Mouse (Mus musculus) midbrain, embryonic 10.5 days (tissue): Measurements from ENCODE around the gene Svep1. TPM values are rescaled to one million over a fixed set of nuclear protein-coding genes. Genes with fewer than 3 reads are reported as not detected.

Experiments
- DNase-seq: peaks from one replicate; pipeline ENCODE4 v3.0.0-alpha.2; 2017; ENCODE audit warnings: low spot score
- H3K27ac ChIP-seq: fragments of 300-500 bp; sonication (generic); replicated peaks from 2 replicates; pipeline ENCODE4 v1.5.1; 2016; ENCODE audit warnings: mild to moderate bottlenecking
- H3K27me3 ChIP-seq: fragments of 300-500 bp; sonication (generic); 2 replicates; pipeline ENCODE4 v1.6.1; 2016; ENCODE audit warnings: low read depth, mild to moderate bottlenecking; ENCODE audit not compliant: poor library complexity, severe bottlenecking
- H3K36me3 ChIP-seq: fragments of 300-500 bp; sonication (generic); 2 replicates; pipeline ENCODE4 v1.6.1; 2016; ENCODE audit warnings: mild to moderate bottlenecking, moderate library complexity
- H3K4me1 ChIP-seq: fragments of 300-500 bp; sonication (generic); 2 replicates; pipeline ENCODE4 v1.6.1; 2016
- H3K4me3 ChIP-seq: fragments of 300-500 bp; sonication (generic); 2 replicates; pipeline ENCODE4 v1.5.1; 2016; ENCODE audit warnings: mild to moderate bottlenecking, moderate library complexity
- H3K9me3 ChIP-seq: fragments of 300-500 bp; sonication (generic); replicated peaks from 2 replicates; pipeline ENCODE4 v1.6.1; 2016; ENCODE audit warnings: mild to moderate bottlenecking
- WGBS: fragments of 180-500 bp; shearing (Covaris S2); methylation state at CpG from one replicate; pipeline ENCODE4 v1.1.7; 2016; 5-methylcytosine and 5-hydroxymethylcytosine counted together
- polyA plus RNA-seq: library from polyadenylated mRNA; unstranded; fragments of >200 nt; fragmentation: Nextera tagmentation; extraction: Ambion mirVana; gene quantifications from 2 replicates; pipeline ENCODE4 v1.2.1, GENCODE M21; 2016

Svep1 gene
- polyA plus RNA-seq, 1 experiment from 2014 or later: 1.8 TPM

- Histone ChIP-seq H3K4me1 (no peaks in the 10 kb centered on the region), H3K36me3 (no peaks in the 10 kb centered on the region), H3K4me3 (no peak overlapping the region), H3K9me3 (no peaks in the 10 kb centered on the region), H3K27ac (no peak overlapping the region), H3K27me3 (no peaks in the 10 kb centered on the region)
- DNase-seq: no peak
- WGBS: 85% methylated on average over 7 of the region's 7 CpGs
Observed at GRCm38 (mm10) chr4:58165711-58166110, 40.9 kb downstream of the Svep1 start.

DNA sequence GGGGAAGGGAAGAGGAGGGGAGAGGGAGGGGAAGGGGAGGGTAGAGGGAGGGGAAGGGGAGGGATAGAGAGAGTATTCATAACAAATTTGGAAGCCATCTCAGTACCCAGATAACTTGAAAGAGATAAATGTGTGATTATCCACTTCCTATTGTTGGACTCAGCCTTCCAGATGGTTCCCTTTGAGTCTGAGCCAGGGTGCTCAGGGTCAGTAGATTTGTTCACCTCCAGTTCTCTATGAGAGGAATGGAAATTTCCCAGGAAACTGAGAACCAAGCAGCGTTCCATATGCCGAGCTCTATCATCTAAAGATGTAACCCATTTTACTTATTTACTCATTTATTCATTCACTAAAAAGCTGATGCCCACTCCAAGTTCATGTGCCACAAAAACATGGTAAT lies 44.8 kb downstream of the Svep1 start:
- no peaks in the 10 kb centered on the region for H3K27me3 ChIP-seq
- no peak overlapping the region for H3K27ac ChIP-seq
- H3K36me3 ChIP-seq: no peaks in the 10 kb centered on the region
- H3K9me3 ChIP-seq: no peaks in the 10 kb centered on the region
- no peak for DNase-seq
- H3K4me3 ChIP-seq: no peak overlapping the region
- 90% methylated on average over 2 of the region's 2 CpGs for WGBS
- no peaks in the 10 kb centered on the region for H3K4me1 ChIP-seq

DNA sequence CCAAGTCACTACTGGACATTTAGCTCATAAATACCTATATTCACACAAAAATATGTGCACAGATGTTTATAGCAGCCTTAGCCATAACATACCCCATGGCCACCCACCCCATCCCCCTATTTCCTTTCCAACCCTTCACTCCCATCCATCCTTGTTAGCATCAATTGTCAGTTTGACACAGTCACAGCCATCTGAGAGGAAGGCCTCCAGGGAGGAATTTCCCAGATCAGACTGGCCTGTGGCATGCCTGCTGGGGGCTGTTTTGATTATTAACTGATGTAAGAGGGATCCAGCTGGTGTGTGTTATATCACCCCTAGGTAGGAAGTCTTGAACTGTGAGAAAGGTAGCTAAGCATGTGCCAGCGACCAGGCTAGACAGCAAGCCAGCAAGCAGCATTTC lies 47.1 kb downstream of the Svep1 start:
- Histone ChIP-seq H3K4me3 (no peak overlapping the region), H3K27ac (no peak overlapping the region), H3K27me3 (no peaks in the 10 kb centered on the region), H3K9me3 (no peaks in the 10 kb centered on the region), H3K36me3 (no peaks in the 10 kb centered on the region), H3K4me1 (no peaks in the 10 kb centered on the region)
- WGBS: 66% methylated on average over 1 of the region's 1 CpGs
- DNase-seq: no peak

DNA sequence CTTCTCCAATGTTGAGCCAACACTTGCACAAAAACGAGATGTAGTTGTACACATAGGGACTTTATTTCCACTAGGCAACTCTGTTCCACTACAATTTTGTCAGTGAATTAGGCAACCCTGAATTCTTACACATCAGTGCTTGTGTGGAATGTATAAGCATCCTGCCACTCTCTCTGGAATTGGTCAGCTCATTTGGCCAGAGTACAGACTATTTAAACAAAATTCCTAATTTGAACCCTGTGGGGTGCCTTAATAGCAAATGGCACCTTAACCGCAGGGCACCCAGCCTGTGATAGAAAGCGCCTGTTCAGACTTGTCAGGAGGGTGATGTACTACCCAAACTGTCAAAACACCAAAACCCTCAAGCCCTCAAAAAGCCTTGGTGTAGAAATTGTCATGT lies 56.4 kb downstream of the Svep1 start:
- H3K4me1 ChIP-seq: no peaks in the 10 kb centered on the region
- H3K36me3 ChIP-seq: no peaks in the 10 kb centered on the region
- no peak overlapping the region for H3K27ac ChIP-seq

DNA sequence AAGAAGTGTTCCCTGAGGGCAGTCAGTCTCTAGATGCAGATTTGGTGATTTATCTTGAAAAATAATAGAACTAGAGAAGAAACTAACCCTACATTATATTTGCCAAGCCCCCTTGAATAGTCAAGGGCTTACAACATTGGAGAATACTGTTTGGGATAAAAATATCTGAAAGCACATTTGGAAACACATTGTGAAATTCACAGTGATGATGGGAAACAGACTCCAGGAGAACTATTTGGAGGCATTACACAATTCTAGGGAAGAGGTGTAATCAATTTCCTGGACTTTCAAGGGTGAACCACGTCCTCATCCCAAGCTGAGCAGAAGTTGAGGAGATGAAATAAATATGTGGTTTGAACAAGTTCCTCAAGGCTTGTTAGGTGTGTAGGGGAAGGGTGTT lies 57.5 kb downstream of the Svep1 start:
- DNase-seq: no peak
- no peaks in the 10 kb centered on the region for H3K36me3 ChIP-seq
- peaks cover 3% of the 10 kb centered on the region; the same call in 1 of the 2 replicates for H3K9me3 ChIP-seq
- H3K4me3 ChIP-seq: no peak overlapping the region
- WGBS: 71% methylated on average over 1 of the region's 1 CpGs
- H3K27me3 ChIP-seq: no peaks in the 10 kb centered on the region
- no peaks in the 10 kb centered on the region for H3K4me1 ChIP-seq
- H3K27ac ChIP-seq: no peak overlapping the region

More for the DNA sequence above, 56.4 kb downstream of the Svep1 start:
- H3K4me3 ChIP-seq: no peak overlapping the region
- DNase-seq: no peak
- 79% methylated on average over 3 of the region's 3 CpGs for WGBS
- H3K9me3 ChIP-seq: peaks cover 3% of the 10 kb centered on the region; the same call in 1 of the 2 replicates
- no peaks in the 10 kb centered on the region for H3K27me3 ChIP-seq

- H3K4me1 ChIP-seq: no peaks in the 10 kb centered on the region
- H3K9me3 ChIP-seq: peaks cover 3% of the 10 kb centered on the region; the same call in 1 of the 2 replicates
- H3K27ac ChIP-seq: no peak overlapping the region
- no peaks in the 10 kb centered on the region for H3K27me3 ChIP-seq
- no peak overlapping the region for H3K4me3 ChIP-seq
- no peaks in the 10 kb centered on the region for H3K36me3 ChIP-seq
- DNase-seq: no peak
Observed at GRCm38 (mm10) chr4:58148547-58148946, 58.1 kb downstream of the Svep1 start.

DNA sequence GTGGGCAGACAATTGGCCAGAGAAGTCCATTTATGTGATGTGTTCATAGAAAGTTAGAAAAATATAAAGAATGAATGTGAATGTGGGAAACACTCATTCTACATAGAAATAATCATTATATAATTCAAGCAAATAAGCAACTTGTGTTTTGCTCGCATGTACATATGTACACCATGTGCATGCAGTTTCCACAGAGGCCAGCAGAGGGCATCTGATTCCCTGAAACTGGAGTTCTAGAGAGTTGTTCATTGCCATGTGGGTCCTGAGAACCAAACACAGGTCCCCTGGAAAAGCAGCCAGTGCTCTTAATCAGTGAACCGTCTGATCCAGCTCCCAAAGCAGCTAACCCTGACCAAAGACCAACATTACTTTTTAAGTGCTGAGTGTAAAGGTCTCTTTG lies 60.0 kb downstream of the Svep1 start:
- no peak for DNase-seq
- no peaks in the 10 kb centered on the region for H3K4me1 ChIP-seq
- H3K9me3 ChIP-seq: peaks cover 3% of the 10 kb centered on the region; the same call in 1 of the 2 replicates
- H3K27ac ChIP-seq: no peak overlapping the region
- WGBS: 93% methylated on average over 2 of the region's 2 CpGs
- no peaks in the 10 kb centered on the region for H3K36me3 ChIP-seq
- H3K27me3 ChIP-seq: no peaks in the 10 kb centered on the region
- H3K4me3 ChIP-seq: no peak overlapping the region

DNA sequence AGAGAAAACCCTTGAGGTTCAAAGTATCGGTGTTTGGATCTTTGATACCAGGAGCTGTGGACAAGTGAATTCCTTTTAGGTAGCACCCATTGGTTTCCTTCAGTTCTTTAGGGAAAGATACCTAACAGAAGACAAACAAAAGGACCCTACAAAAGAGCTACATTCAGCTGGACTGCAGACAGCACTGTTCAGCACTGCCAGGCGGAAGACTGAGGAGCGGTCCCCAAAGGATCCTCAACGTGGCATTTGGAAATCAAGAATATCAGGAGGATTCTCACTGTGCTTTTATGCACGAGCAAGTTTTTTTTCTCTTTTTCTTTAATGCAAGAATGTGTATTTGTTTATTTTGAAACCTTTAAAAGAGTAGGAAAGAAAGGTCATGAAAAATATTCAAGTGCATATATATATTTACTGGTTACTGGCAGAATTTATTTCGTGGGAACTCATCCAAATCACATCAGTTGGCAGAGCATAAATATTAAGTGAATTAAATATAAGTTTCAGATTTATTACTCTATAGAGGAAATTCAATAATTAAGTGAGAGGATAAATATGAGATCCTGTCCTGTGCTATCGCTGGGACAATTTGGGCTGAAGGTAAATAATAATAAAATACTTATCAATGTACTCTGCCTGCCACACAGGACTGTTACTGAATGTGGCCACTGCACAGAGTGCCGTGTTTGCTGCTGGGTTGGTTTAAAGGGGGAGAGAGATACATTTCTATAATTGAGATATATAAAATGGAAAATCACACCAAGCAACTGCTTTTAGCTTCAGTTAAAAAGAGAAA lies 66.7 kb downstream of the Svep1 start:
- H3K27ac ChIP-seq: no peak overlapping the region
- H3K4me1 ChIP-seq: no peaks in the 10 kb centered on the region
- 86% methylated on average over 8 of the region's 8 CpGs for WGBS
- H3K9me3 ChIP-seq: no peaks in the 10 kb centered on the region
- H3K36me3 ChIP-seq: no peaks in the 10 kb centered on the region
- H3K27me3 ChIP-seq: no peaks in the 10 kb centered on the region
- no peak overlapping the region for H3K4me3 ChIP-seq
- no peak for DNase-seq

DNA sequence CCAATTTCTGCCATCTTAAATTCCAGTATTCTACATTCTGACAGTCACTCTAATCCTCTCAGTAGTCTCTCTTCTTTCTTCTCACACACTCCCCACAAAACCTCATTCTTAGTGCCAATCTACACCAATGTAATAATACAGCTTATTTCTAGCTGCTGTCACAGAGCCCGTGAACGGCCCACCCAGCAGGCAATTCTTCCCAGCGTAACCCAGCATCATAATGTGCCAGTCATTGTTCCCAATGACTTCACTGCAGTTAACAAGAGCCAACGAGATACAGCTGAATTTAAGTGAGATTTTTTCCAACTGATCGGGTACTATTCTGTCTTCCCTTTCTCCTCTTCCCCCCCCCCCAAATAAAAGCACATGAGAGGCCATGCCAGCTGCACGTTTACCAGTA lies 67.4 kb downstream of the Svep1 start:
- DNase-seq: no peak

DNA sequence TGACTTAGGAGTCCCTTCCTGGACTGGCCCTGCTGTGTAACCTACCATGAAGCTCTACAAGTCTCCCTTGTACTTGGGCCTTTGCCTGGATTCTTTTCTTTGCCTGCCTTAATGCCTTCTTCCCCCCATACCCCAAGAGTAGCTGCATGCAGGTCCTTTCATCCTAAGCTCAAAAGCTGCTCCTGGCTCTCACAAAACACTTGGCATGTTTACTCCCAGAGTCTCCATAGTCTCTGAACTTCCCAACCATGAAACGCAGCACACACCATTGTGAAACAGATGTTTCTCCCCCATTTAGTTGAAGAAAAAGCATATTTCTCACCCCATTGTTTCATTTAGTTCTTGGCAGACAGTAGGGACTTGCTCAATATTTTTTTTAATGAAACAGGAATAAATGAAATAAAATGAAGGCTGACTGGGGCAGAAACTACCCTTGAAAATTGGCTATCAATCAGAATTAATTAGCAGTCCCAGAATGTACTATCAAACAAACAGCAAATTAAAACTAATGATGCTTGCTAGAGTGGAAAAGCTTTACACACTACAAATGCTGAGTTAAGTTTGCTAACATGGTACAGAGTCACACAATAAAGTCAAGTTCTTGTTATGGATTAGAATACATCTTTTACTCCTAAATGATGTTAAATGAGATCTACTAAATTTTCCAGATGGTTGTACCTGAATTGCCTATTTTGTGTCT lies 72.9 kb downstream of the Svep1 start:
- H3K36me3 ChIP-seq: no peaks in the 10 kb centered on the region
- H3K9me3 ChIP-seq: no peaks in the 10 kb centered on the region
- WGBS: 70% methylated on average over 1 of the region's 1 CpGs
- no peaks in the 10 kb centered on the region for H3K4me1 ChIP-seq
- DNase-seq: no peak
- H3K4me3 ChIP-seq: no peak overlapping the region
- H3K27me3 ChIP-seq: no peaks in the 10 kb centered on the region
- H3K27ac ChIP-seq: no peak overlapping the region

More for the DNA sequence above, 67.4 kb downstream of the Svep1 start:
- no peaks in the 10 kb centered on the region for H3K27me3 ChIP-seq
- H3K9me3 ChIP-seq: no peaks in the 10 kb centered on the region
- H3K4me3 ChIP-seq: no peak overlapping the region
- H3K36me3 ChIP-seq: no peaks in the 10 kb centered on the region
- no peak overlapping the region for H3K27ac ChIP-seq
- no peaks in the 10 kb centered on the region for H3K4me1 ChIP-seq
- 81% methylated on average over 6 of the region's 6 CpGs for WGBS

DNA sequence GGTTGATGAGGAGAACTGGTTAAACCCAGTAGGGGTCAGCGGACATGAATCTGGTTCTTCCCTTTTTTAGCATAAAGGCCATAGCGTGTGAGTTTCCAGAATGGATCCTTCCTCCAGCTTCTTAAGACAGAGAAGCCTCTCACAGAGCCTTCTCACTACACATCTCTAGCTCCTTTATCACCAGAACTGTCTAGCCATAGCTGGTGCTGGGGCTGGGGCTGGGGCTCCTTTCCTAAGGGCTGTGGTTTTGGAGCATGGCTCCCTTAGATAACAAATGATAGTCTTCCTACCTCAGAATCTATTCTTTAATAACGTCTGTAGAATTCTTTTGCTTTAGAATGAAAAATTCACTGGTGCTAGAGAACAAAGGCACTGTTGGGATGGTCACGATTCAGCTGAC lies 76.8 kb downstream of the Svep1 start:
- H3K36me3 ChIP-seq: no peaks in the 10 kb centered on the region
- no peaks in the 10 kb centered on the region for H3K27me3 ChIP-seq
- WGBS: 82% methylated on average over 4 of the region's 4 CpGs
- no peak overlapping the region for H3K27ac ChIP-seq
- H3K9me3 ChIP-seq: no peaks in the 10 kb centered on the region
- H3K4me3 ChIP-seq: no peak overlapping the region
- no peaks in the 10 kb centered on the region for H3K4me1 ChIP-seq
- no peak for DNase-seq

DNA sequence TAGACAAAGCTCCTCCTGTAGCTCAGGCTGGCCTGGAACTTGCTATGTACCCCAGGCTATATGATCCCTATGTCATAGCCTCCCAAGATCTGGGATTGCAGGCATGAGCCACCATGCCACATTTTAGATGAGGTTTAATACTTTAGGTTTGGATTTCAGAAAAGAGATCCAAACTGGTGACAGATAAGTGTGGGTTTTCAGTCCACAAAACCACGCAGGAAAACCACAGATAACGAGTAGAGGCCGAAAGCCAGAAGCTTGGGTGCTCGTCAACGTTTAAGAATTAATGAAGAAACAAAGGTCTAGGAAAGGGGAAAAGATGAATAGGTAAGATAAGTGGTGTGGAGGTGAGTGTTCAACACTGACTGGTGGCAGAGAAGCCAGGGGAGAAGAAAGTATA lies 79.6 kb downstream of the Svep1 start:
- WGBS: 87% methylated on average over 5 of the region's 5 CpGs
- no peaks in the 10 kb centered on the region for H3K27me3 ChIP-seq
- no peaks in the 10 kb centered on the region for H3K4me1 ChIP-seq
- no peak for DNase-seq
- H3K9me3 ChIP-seq: no peaks in the 10 kb centered on the region
- H3K4me3 ChIP-seq: no peak overlapping the region
- H3K36me3 ChIP-seq: no peaks in the 10 kb centered on the region
- no peak overlapping the region for H3K27ac ChIP-seq

GRCm38 (mm10) chr4:58115452-58115851 lies 91.2 kb downstream of the Svep1 start:
- no peaks in the 10 kb centered on the region for H3K9me3 ChIP-seq
- DNase-seq: no peak
- no peak overlapping the region for H3K27ac ChIP-seq
- no peaks in the 10 kb centered on the region for H3K27me3 ChIP-seq
- H3K4me3 ChIP-seq: no peak overlapping the region
- 72% methylated on average over 8 of the region's 8 CpGs for WGBS
- no peaks in the 10 kb centered on the region for H3K4me1 ChIP-seq
- no peaks in the 10 kb centered on the region for H3K36me3 ChIP-seq
